Mouse (Mus musculus) kidney, embryonic 16.5 days (tissue): ENCODE results near the gene Fam89a. TPM values are rescaled to one million over a fixed set of nuclear protein-coding genes. Genes with fewer than 3 reads are reported as not detected.

Source experiments
- ATAC-seq: fragments of 200-750 bp; cut with Nextera tagmentation; 2 replicates; pipeline ENCODE4 v1.8.0; 2017; ENCODE audit warnings: moderate TSS enrichment; ENCODE audit not compliant: low FRiP score, low TSS enrichment
- H3K27ac ChIP-seq: fragments of 300-500 bp; sonication (generic); 2 replicates; pipeline ENCODE4 v1.5.1; 2014; ENCODE audit warnings: low read length
- H3K27me3 ChIP-seq: fragments of 300-500 bp; sonication (generic); 2 replicates; pipeline ENCODE4 v1.6.1; 2014; ENCODE audit warnings: low read length, control low read depth, mixed read lengths; ENCODE audit not compliant: insufficient read depth
- H3K36me3 ChIP-seq: fragments of 300-500 bp; sonication (generic); 2 replicates; pipeline ENCODE4 v1.6.1; 2014; ENCODE audit warnings: low read length, control low read depth, mixed read lengths; ENCODE audit not compliant: insufficient read depth
- H3K4me1 ChIP-seq: fragments of 300-500 bp; sonication (generic); 2 replicates; pipeline ENCODE4 v1.6.1; 2014; ENCODE audit warnings: low read length, control low read depth, mixed read lengths; ENCODE audit not compliant: insufficient read depth
- H3K4me2 ChIP-seq: fragments of 300-500 bp; sonication (generic); replicated peaks from 2 replicates; pipeline ENCODE4 v1.6.1; 2014; ENCODE audit warnings: low read depth, low read length
- H3K4me3 ChIP-seq: fragments of 300-500 bp; sonication (generic); 2 replicates; pipeline ENCODE4 v1.5.1; 2014; ENCODE audit warnings: mild to moderate bottlenecking, low read length
- H3K9ac ChIP-seq: fragments of 300-500 bp; sonication (generic); replicated peaks from 2 replicates; pipeline ENCODE4 v1.6.1; 2014; ENCODE audit warnings: low read length
- H3K9me3 ChIP-seq: fragments of 300-500 bp; sonication (generic); 2 replicates; pipeline ENCODE4 v1.6.1; 2016; ENCODE audit warnings: low read length, control low read depth
- WGBS: fragments of 180-500 bp; shearing (Covaris S2); extraction: QIAGEN DNeasy Blood & Tissue Kit; methylation state at CpG from one replicate; pipeline ENCODE4 v1.1.7; 2014; 5-methylcytosine and 5-hydroxymethylcytosine counted together
- polyA plus RNA-seq: library from polyadenylated mRNA; unstranded; fragments of >200 nt; fragmentation: Nextera tagmentation; extraction: Ambion mirVana; gene quantifications from 2 replicates; pipeline ENCODE4 v1.2.1, GENCODE M21; 2015

The Fam89a gene
- 3.4 and 4.0 TPM in 2 replicates for polyA plus RNA-seq

- Histone ChIP-seq H3K27me3 (peaks cover 10% of the 10 kb centered on the region; the same call in 1 of the 2 replicates), H3K36me3 (no peaks in the 10 kb centered on the region), H3K9me3 (no peaks in the 10 kb centered on the region), H3K4me3 (peak within 1 kb of the TSS; percentile 68), H3K27ac (no peak within 1 kb of the TSS), H3K4me1 (peaks cover 40% of the 10 kb centered on the region), H3K4me2 (peak within 1 kb of the TSS; percentile 90), H3K9ac (peak within 1 kb of the TSS; percentile 71)
- WGBS: 2% methylated on average over 25 of the region's 41 CpGs
- peak; percentile 88 for ATAC-seq
These were observed at the start of gene Fam89a for GRCm38 (mm10) chr8:124751709-124752173. TSS of gene Fam89a (minus strand) at chr8:124751832.

GRCm38 (mm10) chr8:124800542-124800941, 48.9 kb upstream of the Fam89a start:
- no peaks in the 10 kb centered on the region for H3K36me3 ChIP-seq
- H3K4me1 ChIP-seq: no peaks in the 10 kb centered on the region
- no peaks in the 10 kb centered on the region for H3K9me3 ChIP-seq
- H3K4me3 ChIP-seq: no peak overlapping the region
- H3K9ac ChIP-seq: no peak overlapping the region
- WGBS: 45% methylated on average over 11 of the region's 11 CpGs
- H3K27ac ChIP-seq: no peak overlapping the region
- H3K27me3 ChIP-seq: peaks cover 17% of the 10 kb centered on the region
- no peak overlapping the region for H3K4me2 ChIP-seq
- ATAC-seq: no peak

GRCm38 (mm10) chr8:124795781-124796488, 44.3 kb upstream of the Fam89a start:
- no peak for ATAC-seq
- Histone ChIP-seq H3K36me3 (no peaks in the 10 kb centered on the region), H3K4me2 (no peak overlapping the region), H3K27me3 (peaks cover 55% of the 10 kb centered on the region), H3K4me3 (no peak overlapping the region), H3K9me3 (no peaks in the 10 kb centered on the region), H3K27ac (no peak overlapping the region), H3K9ac (no peak overlapping the region), H3K4me1 (peaks cover 23% of the 10 kb centered on the region)
- 72% methylated on average over 8 of the region's 8 CpGs for WGBS

- Histone ChIP-seq H3K4me1 (peaks cover 23% of the 10 kb centered on the region), H3K27me3 (peaks cover 62% of the 10 kb centered on the region), H3K4me2 (peak overlapping the region; percentile 99), H3K9ac (no peak overlapping the region), H3K4me3 (peak overlapping the region; percentile 56), H3K27ac (no peak overlapping the region), H3K36me3 (no peaks in the 10 kb centered on the region), H3K9me3 (no peaks in the 10 kb centered on the region)
- 1% methylated on average over 25 of the region's 25 CpGs for WGBS
- no peak; the same call in 1 of the 2 replicates for ATAC-seq
These were observed 42.8 kb upstream of the Fam89a start for GRCm38 (mm10) chr8:124794486-124794780.

GRCm38 (mm10) chr8:124793661-124794485, 42.2 kb upstream of the Fam89a start:
- peaks cover 23% of the 10 kb centered on the region for H3K4me1 ChIP-seq
- H3K9ac ChIP-seq: no peak overlapping the region
- under 1% methylated on average over 75 of the region's 81 CpGs for WGBS
- H3K27ac ChIP-seq: no peak overlapping the region
- H3K4me2 ChIP-seq: peak overlapping the region; percentile 99
- no peaks in the 10 kb centered on the region for H3K9me3 ChIP-seq
- peak; percentile 20; the same call in 1 of the 2 replicates for ATAC-seq
- peaks cover 62% of the 10 kb centered on the region for H3K27me3 ChIP-seq
- no peaks in the 10 kb centered on the region for H3K36me3 ChIP-seq
- peak overlapping the region; percentile 56 for H3K4me3 ChIP-seq

GRCm38 (mm10) chr8:124793172-124793651, 41.6 kb upstream of the Fam89a start:
- WGBS: under 1% methylated on average over 48 of the region's 51 CpGs
- Histone ChIP-seq H3K36me3 (no peaks in the 10 kb centered on the region), H3K27me3 (peaks cover 62% of the 10 kb centered on the region), H3K4me3 (peak overlapping the region; percentile 56), H3K4me1 (peaks cover 23% of the 10 kb centered on the region), H3K9ac (no peak overlapping the region), H3K4me2 (peak overlapping the region; percentile 99), H3K9me3 (no peaks in the 10 kb centered on the region), H3K27ac (no peak overlapping the region)
- peak; percentile 91 for ATAC-seq

GRCm38 (mm10) chr8:124792708-124793107, 41.1 kb upstream of the Fam89a start, which contains the start of gene Trim67:
TSS of gene Trim67 (plus strand) at chr8:124793092.
- H3K27ac ChIP-seq: no peak within 1 kb of the TSS
- no peak within 1 kb of the TSS for H3K9ac ChIP-seq
- ATAC-seq: peak; percentile 91
- WGBS: under 1% methylated on average over 39 of the region's 39 CpGs
- no peaks in the 10 kb centered on the region for H3K36me3 ChIP-seq
- peak within 1 kb of the TSS; percentile 56 for H3K4me3 ChIP-seq
- no peaks in the 10 kb centered on the region for H3K9me3 ChIP-seq
- H3K27me3 ChIP-seq: peaks cover 62% of the 10 kb centered on the region
- H3K4me2 ChIP-seq: peak within 1 kb of the TSS; percentile 99
- H3K4me1 ChIP-seq: peaks cover 23% of the 10 kb centered on the region

- H3K36me3 ChIP-seq: no peaks in the 10 kb centered on the region
- peaks cover 23% of the 10 kb centered on the region for H3K4me1 ChIP-seq
- H3K9me3 ChIP-seq: no peaks in the 10 kb centered on the region
- H3K9ac ChIP-seq: no peak overlapping the region
- under 1% methylated on average over 32 of the region's 32 CpGs for WGBS
- peak overlapping the region; percentile 99 for H3K4me2 ChIP-seq
- no peak for ATAC-seq
- H3K27ac ChIP-seq: no peak overlapping the region
- H3K27me3 ChIP-seq: peaks cover 61% of the 10 kb centered on the region
- H3K4me3 ChIP-seq: peak overlapping the region; percentile 56
These were observed 40.6 kb upstream of the Fam89a start for GRCm38 (mm10) chr8:124792186-124792585.

GRCm38 (mm10) chr8:124791751-124792150, 40.1 kb upstream of the Fam89a start:
- Histone ChIP-seq H3K27me3 (peaks cover 57% of the 10 kb centered on the region), H3K9ac (no peak overlapping the region), H3K9me3 (no peaks in the 10 kb centered on the region), H3K4me1 (peaks cover 23% of the 10 kb centered on the region), H3K4me2 (peak overlapping the region; percentile 99), H3K36me3 (no peaks in the 10 kb centered on the region), H3K27ac (no peak overlapping the region), H3K4me3 (peak overlapping the region; percentile 56)
- WGBS: 47% methylated on average over 4 of the region's 4 CpGs
- no peak for ATAC-seq
